Mouse (Mus musculus) liver, adult (tissue): ENCODE data around the gene Arrdc1.

Source experiments
- GATA4 ChIP-seq: IDR thresholded peaks from 2 replicates; pipeline ENCODE4 v1.6.1; 2014; ENCODE audit warnings: mild to moderate bottlenecking, low read length; ENCODE audit not compliant: insufficient replicate concordance

Gene Arrdc1

DNA sequence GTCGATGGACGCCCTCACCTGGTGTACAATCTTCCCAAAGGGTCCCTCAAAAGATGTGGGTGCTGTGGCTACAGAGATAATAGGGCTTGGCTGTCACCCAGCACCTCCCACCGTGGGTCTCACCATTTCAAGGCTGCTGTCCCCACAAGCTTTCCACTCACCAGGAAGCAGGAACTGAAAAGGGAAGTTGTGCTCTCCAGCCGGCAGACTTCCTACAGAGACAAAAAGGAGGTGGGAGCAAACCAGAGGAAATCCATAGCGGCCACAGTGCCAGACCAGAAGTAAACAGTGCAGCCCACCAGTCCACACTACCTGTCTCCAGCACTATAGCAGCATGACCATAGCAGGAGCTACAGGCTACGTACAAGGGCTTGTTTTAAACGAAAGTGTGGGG, 8.1 kb downstream of the Arrdc1 start:
- TF ChIP-seq GATA4, result no peak

DNA sequence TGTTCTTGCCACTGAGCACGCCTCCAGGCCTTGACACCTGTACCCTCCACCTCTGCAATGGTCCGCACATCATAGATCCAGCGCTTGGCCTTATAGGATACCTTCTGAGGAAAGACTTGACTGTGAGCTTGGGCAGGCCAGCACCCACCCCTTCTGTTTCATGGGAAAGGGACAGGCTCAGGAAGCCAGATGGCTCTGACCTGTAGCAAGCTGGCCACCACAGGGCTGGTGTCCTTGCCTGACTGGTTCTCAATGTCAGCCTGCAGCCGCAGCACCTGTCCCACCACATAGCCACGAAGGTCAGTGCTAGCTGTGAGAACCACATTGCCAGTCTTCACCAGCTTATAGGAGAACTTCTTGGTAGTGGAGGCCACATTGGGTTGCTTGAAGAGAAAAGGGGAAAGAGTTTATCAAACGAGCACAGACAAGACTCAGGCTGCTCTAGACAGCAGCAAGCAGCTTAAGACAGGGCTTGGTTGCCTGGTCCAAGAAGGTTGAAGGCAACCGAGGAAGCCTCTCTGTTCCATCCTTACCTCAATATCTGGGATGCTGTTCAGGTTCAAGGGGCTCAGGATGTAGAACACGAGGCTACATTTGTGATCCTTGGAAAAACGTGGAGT, 8.6 kb downstream of the Arrdc1 start:
- TF ChIP-seq GATA4, result no peak

DNA sequence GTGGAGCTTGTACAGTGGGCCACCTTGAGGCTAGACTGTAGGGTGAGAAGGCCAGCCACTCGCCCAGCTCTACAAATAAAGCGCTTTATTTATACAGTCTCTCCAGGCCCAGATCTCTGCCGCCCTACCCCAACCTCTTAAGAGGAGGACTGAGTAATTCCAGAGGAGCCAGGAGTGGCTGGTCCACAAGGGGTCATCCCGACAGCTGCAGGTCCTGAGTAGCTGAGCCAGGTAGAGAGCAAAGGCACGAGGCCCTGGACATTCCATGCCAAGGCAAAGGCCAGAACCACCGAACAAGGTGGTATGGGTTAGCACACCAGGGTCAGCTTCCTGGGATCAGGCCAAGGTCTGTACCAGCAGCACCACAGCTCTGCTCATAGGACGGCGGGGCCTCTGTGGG, 9.8 kb downstream of the Arrdc1 start:
- TF ChIP-seq GATA4, result no peak

DNA sequence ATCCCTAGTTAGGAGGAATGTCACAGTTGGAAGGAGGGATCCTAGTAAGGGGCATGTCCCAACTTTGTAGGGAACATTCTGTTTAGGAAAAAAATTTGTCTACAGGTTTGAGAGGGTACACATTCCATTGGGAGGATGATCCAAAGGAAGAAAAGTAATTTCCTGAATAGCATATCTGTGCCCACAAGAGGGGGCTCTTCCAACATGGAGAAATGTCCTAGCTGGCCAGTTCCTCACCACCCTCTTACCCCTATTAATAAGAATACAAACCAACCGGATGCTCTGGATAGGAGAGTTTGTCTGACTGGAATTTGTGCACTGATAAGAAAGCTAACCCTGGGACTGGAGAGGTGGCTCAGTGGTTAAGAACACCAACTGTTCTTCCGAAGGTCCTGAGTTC, 11.5 kb downstream of the Arrdc1 start:
- TF ChIP-seq GATA4, result peak; percentile 28; the same call in 1 of the 2 replicates

DNA sequence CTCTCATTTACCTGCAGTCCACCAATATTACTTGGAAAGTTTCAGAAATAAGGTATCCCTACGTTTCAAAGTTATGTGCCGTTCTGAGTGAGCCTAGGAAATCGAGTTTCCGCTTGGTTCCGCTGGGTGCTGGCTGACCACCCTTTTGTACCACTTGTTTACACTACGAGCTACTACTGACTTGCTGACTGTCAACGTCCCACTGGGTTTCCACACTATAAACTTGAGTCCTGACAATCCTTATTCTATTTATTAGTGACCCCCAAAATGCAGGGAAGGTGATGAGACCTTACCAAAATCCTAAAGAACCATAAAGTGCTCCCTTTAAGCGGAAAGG, 15.2 kb downstream of the Arrdc1 start:
- no peak for TF ChIP-seq GATA4

DNA sequence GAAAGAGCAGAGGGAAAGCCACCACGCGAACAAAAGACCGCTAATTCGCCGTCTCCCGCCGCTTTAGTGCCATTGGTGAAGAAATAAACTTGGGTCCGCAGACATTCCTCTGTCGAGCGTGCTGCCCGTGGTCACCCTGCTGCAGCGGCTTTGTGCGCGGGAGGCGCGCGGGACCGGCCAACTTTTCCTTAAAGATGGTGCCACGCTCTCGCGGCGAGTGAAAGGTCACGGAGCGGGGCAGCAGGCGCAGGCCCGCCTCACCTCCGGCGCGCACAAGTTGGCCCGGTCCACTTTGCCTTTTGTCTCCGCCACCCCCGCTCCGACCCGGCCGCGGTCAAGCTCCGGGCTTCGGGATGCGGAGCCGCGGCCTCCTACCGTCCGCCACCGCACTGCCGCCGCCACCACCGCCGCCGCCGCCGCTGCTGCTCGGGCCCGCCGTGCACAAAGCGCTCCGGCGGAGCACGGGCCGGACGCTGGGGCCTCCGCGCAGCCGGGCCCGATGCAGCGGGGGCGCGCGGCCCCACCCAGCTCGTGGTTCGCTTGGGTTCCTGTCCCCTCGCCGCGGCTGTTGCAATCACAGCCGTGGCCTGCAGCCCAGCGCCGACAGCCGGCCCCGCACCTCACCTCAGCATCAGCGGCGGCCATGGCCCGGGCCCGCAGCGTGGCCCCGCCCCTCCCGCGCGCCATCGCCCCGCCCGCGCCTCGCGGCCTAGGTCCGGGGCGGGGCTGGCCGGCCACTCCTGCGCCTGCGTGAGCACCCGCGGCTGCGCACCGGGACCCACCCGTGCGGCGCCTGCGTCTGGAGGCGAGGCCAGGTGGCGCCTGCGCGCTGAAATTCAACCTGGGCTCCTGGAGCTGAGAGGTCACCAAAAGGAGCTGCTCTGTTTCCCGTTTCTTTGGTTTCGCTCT, 15.9 kb downstream of the Arrdc1 start, which contains the start of gene Ehmt1:
Gene Ehmt1, minus strand, starts transcription at position 685 of the 909 bp plus-strand sequence.
- TF ChIP-seq GATA4, result no peak

DNA sequence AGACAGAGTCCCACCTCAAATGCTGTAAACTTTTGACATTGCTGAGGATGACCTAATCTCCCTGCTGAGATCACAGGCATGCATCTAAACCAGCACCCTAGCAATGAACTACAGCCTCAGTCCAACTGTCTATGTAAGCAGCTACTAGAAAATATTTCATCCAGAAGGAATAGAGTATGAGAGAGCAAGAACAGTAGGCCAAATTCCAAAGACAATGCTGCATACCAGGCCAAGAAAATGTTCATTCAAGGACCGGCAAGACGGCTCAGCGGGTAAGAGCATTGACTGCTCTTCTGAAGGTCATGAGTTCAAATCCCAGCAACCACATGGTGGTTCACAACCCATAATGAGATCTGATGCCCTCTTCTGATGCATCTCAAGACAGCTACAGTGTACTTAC, 20.3 kb downstream of the Arrdc1 start:
- no peak for TF ChIP-seq GATA4

DNA sequence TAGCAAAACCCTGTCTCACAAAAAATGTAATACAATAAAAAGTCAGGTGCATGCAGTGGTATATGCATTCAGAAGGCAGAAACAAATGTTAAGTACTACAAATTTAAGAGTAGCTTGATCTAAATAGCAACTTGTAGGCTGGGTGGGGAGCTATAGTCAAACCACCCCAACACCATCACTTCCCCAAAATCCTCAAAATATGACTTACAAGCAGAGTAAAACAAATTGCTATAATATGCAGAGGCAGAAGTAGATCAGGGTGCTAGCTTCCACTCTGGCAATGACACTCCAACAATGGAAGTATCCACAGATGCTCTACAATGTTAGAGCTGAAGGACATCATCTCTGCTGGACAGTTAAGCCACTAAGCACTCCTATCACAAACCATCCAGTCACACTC, 22.5 kb downstream of the Arrdc1 start:
- no peak for TF ChIP-seq GATA4

DNA sequence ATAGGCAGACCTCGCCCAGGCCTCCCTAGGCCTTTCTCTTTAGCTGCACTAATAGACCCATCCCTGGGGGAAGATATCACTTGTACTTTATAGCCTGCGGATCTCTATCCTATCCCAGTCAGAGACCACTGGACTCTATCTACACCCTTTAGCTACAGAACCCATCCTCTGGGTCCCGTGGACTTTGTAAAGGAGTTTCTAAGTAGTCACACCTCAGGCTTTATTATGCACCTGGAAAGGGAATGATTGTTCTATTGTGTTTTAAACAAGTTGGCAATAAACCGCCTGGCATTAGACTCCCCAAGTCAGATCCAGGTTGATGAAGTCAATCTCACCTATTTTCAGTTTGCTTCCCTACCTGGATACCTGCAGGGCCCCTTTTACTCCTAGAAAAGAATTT, 22.9 kb downstream of the Arrdc1 start:
- no peak for TF ChIP-seq GATA4

DNA sequence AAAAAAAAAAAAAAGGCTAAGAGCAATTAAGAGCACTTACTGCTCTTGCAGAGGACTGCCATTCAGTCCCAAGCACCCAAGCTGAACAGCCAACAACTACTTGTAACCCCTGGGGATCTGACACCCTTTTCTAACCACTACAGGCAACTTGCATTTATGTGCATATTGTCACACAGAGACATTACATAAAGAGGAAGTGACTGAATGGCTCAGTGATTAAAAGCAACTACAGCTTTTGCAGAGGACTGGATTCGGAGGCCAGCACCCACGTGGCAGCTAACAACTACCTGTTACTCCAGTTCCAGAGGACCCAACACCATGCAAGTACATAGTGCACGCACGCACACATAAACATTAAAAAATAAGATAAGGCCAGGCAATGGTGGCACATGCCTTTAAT, 24.6 kb downstream of the Arrdc1 start:
- TF ChIP-seq GATA4, result no peak

DNA sequence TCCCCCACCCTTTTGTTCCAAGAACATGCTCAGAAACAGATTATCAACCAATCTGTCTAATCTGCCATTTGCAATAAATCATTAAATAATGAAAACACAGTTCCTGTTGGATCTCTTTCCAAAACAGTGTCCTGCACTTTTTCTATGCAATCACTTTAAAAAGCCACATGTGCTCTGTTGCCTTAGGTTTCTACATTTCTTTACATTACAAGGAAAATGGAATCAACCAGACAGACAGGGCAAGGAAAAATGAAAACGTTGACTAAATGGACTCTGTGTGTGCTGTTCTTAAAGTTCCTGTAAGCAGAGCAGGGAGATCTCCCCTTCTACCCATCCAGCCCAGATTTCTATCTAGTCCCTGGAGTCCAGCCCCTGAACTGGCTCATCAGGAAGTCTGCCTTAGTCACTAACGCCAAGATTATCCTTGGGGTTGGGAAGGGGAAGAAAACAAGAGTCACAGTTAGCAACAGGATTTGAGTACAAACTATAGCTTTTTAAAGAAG, 29.3 kb downstream of the Arrdc1 start:
- TF ChIP-seq GATA4, result no peak

DNA sequence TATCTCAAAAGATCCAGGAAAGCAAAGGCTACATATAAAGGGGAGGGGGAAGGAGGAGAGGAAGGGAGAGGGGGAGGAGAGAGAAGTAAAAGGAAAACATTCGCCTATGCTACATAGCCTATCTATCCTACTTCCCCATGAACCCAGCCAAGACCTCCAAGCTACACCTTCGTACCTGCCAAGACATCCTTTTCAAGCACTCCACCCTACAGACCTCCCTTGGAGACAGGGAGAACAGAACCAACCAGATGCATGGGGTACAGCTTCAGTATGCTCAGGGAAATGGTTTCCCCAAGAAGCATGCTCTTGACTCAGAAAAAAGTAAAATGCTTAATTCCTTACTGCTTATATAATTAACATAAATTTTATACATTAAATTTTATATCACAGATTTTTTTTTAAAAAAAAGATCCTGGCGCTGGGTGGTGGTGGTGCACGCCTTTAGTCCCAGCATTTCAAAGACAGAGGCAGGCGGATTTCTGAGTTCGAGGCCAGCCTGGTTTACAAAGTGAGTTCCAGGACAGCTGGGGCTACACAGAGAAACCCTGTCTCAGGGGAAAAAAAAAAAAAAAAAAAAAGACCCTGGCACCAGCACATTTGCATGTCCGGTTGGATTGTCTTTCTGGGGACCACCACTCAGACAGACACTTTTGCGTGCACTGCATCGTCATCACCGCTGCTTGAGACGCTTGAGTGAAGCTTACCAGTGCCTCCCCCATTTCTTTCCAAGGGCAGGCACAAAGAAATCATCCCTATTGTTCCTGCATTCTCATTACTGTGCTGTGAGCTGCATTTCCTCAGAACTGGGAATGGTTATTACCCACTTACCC, 30.0 kb downstream of the Arrdc1 start:
- TF ChIP-seq GATA4, result no peak

DNA sequence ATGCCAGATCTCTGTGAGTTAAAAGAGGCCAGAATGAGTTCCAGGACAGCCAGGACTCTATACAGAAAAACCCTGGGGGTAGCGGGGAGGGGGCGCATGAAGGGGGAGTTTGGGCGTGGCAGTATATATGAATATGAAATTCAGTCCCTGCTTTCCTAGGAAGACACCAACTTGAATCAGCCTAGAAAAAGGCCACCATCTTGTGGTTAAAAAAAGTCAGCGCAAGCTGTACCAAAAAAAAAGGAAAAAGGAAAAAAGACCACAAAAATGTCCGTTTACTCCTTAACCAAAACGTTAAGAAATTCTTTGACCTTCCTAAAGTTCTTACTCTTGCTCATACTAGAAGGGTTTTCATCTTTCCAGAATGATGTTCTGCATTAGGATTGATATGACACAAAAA, 32.1 kb downstream of the Arrdc1 start:
- no peak for TF ChIP-seq GATA4

DNA sequence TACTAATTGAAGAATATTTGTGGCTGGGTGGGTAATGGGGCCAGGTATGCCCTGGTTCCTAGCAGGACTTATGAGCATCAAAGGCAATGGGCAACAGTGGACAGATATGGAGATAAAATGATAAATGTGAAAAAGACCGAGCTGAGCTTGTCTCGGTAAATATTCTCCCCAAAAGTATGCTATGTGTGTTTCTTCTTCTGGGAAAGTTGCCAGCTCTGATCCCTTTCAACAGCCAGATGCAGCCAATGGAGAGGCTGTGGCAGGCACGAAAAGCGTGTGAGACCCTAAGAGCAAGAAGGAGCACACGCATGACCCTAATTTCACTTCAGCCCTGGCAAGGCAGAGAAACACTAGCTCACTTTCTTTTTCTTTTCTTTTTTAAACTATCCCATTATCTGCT, 34.0 kb downstream of the Arrdc1 start:
- no peak for TF ChIP-seq GATA4

DNA sequence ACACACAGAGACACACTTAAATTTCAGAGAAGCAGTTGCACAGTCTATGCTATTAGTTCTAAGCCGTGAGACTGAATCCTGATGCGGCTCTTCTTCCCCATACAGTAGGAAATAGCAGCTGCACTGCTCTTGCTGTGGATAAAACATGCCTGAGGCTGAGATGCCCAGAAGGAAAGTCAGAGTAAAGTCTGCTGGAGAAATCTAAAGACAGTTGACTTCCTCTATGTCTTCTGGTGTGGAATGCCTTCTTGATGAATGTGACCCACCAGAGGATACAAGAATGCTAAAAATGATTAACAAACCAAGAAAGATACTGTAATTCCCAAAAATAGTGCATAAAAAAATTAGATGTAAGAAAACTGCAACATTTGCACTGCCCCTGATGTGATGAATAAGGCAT, 35.8 kb downstream of the Arrdc1 start:
- no peak for TF ChIP-seq GATA4
